In the genomic region with DNA sequence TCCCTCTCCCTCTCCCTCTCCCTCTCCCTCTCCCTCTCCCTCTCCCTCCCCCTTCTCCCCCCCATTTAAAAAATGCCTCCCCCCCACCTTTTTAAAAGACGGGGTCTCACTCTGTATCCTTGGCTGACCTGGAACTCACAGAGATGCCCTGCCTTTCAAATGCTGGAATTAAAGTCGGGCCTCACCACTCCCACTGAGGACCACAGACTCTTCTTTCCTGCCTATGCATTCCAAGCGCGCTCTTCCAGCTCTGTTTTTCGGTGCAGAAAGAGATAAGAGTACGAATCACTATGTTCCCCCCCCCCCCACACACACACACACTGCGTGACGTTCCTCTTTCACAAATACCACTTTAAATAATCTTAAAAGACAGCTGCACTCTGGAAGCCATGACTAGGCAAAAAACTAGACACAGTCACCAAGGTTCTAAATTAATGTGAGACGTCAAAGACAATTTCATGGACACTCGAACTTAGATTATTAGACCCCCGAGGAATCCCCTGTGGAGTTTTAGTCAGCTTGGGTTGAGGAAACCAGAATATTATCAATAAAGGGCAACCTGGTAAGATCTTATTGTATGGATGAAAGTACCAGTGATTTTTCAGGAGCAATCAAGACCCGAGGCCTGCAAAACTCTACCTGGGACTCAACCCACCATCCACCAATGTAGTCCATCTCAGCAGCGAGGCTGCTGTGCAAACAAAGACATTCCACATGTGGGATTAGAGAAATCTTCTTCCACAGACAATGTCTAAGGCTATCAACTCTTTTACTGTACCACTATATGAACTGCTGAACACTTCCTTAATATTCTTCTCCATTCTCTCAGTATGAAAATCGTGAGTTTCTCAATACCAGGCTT, we compare ENCODE assay signal across 9 mouse cellular contexts. TPM values are rescaled to one million over a fixed set of nuclear protein-coding genes. Genes with fewer than 3 reads are reported as not detected.
DNase-seq lines count a peak whose midpoint lies in the region; ATAC-seq and TF ChIP-seq lines count a peak whose summit lies in the region.
"Had no signal": no experiment of that assay in that cellular context is flagged by ENCODE, and none has a peak within 500 bp of the region (broad histone marks: within the 10 kb centered on the region; RNA-seq: fewer than 3 reads in every experiment).

No protein-coding gene starts in this region.

- TF ChIP-seq EP300 in heart, adult 2 months (IDR thresholded peaks at IDR 0.05; ENCODE audit: insufficient read depth, low read depth, low read length) = no peak

- no peak overlapping the region for H3K4me3 ChIP-seq in heart, adult 2 months
- peak overlapping the region; percentile 90 for H3K4me3 ChIP-seq in spleen, adult 2 months (ENCODE audit: extremely low read depth, insufficient read depth, insufficient read length)
- peak overlapping the region; percentile 24; the same call in 1 of the 2 replicates for H3K4me3 ChIP-seq in liver, adult 2 months (ENCODE audit: insufficient read depth, low read depth, low read length)
- H3K4me3 ChIP-seq in stomach, embryonic 15.5 days (replicated peaks) = no peak overlapping the region
- H3K4me3 ChIP-seq in hindbrain, embryonic 14.5 days (replicated peaks; ENCODE audit: low read length) = no peak overlapping the region
- H3K4me3 ChIP-seq: limb, embryonic 12.5 days had no signal

- WGBS in heart, adult 2 months = 59% methylated on average over 14 of the region's 14 CpGs
- WGBS in spleen, adult 2 months = 7% methylated on average over 14 of the region's 14 CpGs
- 59% methylated on average over 14 of the region's 14 CpGs for WGBS in liver, adult 2 months
- 64% methylated on average over 13 of the region's 14 CpGs for WGBS in stomach, embryonic 15.5 days
- 77% methylated on average over 14 of the region's 14 CpGs for WGBS in hindbrain, embryonic 14.5 days

- TF ChIP-seq POLR2A in heart, adult 2 months (IDR thresholded peaks at IDR 0.05; ENCODE audit: insufficient read depth, low read depth, low read length) = no peak
- TF ChIP-seq POLR2A in spleen, adult 2 months (IDR thresholded peaks at IDR 0.05; ENCODE audit: low read depth, low read length) = no peak; the same call in 1 of the 2 replicates
- no peak for TF ChIP-seq POLR2A in liver, adult 2 months (IDR thresholded peaks at IDR 0.05; ENCODE audit: extremely low read depth, insufficient read depth, low read length)

- H3K9ac ChIP-seq in heart, adult 2 months (ENCODE audit: low read depth, low read length) = no peak overlapping the region
- peak overlapping the region; percentile 31; the same call in 1 of the 2 replicates for H3K9ac ChIP-seq in liver, adult 2 months (ENCODE audit: low read depth, low read length)
- H3K9ac ChIP-seq in stomach, embryonic 15.5 days = no peak overlapping the region
- H3K9ac ChIP-seq in hindbrain, embryonic 14.5 days = no peak overlapping the region
- H3K9ac ChIP-seq: limb, embryonic 12.5 days had no signal

- DNase-seq in heart, adult 2 months = no peak
- no peak for DNase-seq in heart, postnatal 14 days
- no peak for DNase-seq in spleen, adult 2 months (ENCODE audit: low read depth in 1 of 2, low spot score in 2 of 2)
- no peak for DNase-seq in spleen, adult 12 weeks (ENCODE audit: low spot score)
- DNase-seq in liver, adult 2 months (ENCODE audit: extremely low read depth, low read depth, low spot score) = no peak
- no peak for DNase-seq in hindbrain, embryonic 14.5 days (ENCODE audit: low spot score)

- no peaks in the 10 kb centered on the region; the same call in 1 of the 2 replicates for H3K36me3 ChIP-seq in heart, adult 2 months (ENCODE audit: control insufficient read depth, insufficient read depth, low read length)
- peaks cover 13% of the 10 kb centered on the region; the same call in 1 of the 2 replicates for H3K36me3 ChIP-seq in spleen, adult 2 months (ENCODE audit: control insufficient read depth, insufficient read depth, low read length)
- H3K36me3 ChIP-seq in liver, adult 2 months (ENCODE audit: control insufficient read depth, insufficient read depth, low read length) = no peaks in the 10 kb centered on the region
- H3K36me3 ChIP-seq in stomach, embryonic 15.5 days = no peaks in the 10 kb centered on the region
- no peaks in the 10 kb centered on the region for H3K36me3 ChIP-seq in hindbrain, embryonic 14.5 days (replicated peaks; ENCODE audit: control insufficient read depth, insufficient read depth)
- H3K36me3 ChIP-seq: limb, embryonic 12.5 days had no signal

- H3K27ac ChIP-seq in heart, adult 2 months = peak overlapping the region; percentile 85
- H3K27ac ChIP-seq in spleen, adult 2 months (ENCODE audit: insufficient read depth, low read length) = peak overlapping the region; percentile 100
- peak overlapping the region; percentile 85 for H3K27ac ChIP-seq in liver, adult 2 months (replicated peaks; ENCODE audit: insufficient read depth, low read depth, low read length)
- H3K27ac ChIP-seq in stomach, embryonic 15.5 days = peak overlapping the region; percentile 80; the same call in 1 of the 2 replicates
- H3K27ac ChIP-seq in hindbrain, embryonic 14.5 days = no peak overlapping the region

- intact Hi-C loops in heart, adult 2 months (cut with DNase I) = no loop called here
- intact Hi-C loops in heart, postnatal 14 days (cut with DNase I) = no loop called here

- H3K9me3 ChIP-seq in stomach, embryonic 15.5 days = no peaks in the 10 kb centered on the region
- H3K9me3 ChIP-seq in hindbrain, embryonic 14.5 days (ENCODE audit: control insufficient read depth, low read length) = no peaks in the 10 kb centered on the region
- H3K9me3 ChIP-seq: limb, embryonic 12.5 days had no signal

- H3K79me2 ChIP-seq in heart, adult 2 months (replicated peaks; ENCODE audit: control insufficient read depth, insufficient read depth, low read length) = no peaks in the 10 kb centered on the region
- H3K79me2 ChIP-seq in liver, adult 2 months (ENCODE audit: control insufficient read depth, insufficient read depth, low read length) = no peaks in the 10 kb centered on the region; the same call in 1 of the 2 replicates

- no peak overlapping the region for H3K4me2 ChIP-seq in stomach, embryonic 15.5 days
- H3K4me2 ChIP-seq in hindbrain, embryonic 14.5 days (replicated peaks) = no peak overlapping the region
- H3K4me2 ChIP-seq: limb, embryonic 12.5 days had no signal

- ATAC-seq in stomach, embryonic 15.5 days (ENCODE audit: insufficient read depth, low FRiP score, low read depth) = no peak
- no peak for ATAC-seq in hindbrain, embryonic 14.5 days (ENCODE audit: low FRiP score)
- no peak for ATAC-seq in inflammation-experienced regulatory T-cells, adult 6 months

- TF ChIP-seq CTCF in heart, adult 2 months (IDR thresholded peaks at IDR 0.05) = no peak
- no peak for TF ChIP-seq CTCF in spleen, adult 2 months (IDR thresholded peaks at IDR 0.05; ENCODE audit: extremely low read depth, insufficient read depth, insufficient read length, insufficient replicate concordance)
- no peak for TF ChIP-seq CTCF in liver, adult 2 months (IDR thresholded peaks at IDR 0.05; ENCODE audit: low read depth, low read length)

- no peaks in the 10 kb centered on the region for H3K27me3 ChIP-seq in heart, adult 2 months (ENCODE audit: control insufficient read depth, insufficient read depth, low read length)
- H3K27me3 ChIP-seq in spleen, adult 2 months (ENCODE audit: control insufficient read depth, insufficient read depth, low read length) = no peaks in the 10 kb centered on the region
- no peaks in the 10 kb centered on the region for H3K27me3 ChIP-seq in liver, adult 2 months (ENCODE audit: control insufficient read depth, insufficient read depth, low read length)
- no peaks in the 10 kb centered on the region for H3K27me3 ChIP-seq in stomach, embryonic 15.5 days (replicated peaks)
- H3K27me3 ChIP-seq in hindbrain, embryonic 14.5 days (ENCODE audit: control insufficient read depth, insufficient read depth, low read length) = no peaks in the 10 kb centered on the region
- H3K27me3 ChIP-seq: limb, embryonic 12.5 days had no signal

- peaks cover 10% of the 10 kb centered on the region for H3K4me1 ChIP-seq in heart, adult 2 months (ENCODE audit: control insufficient read depth, insufficient read depth, low read length)
- H3K4me1 ChIP-seq in spleen, adult 2 months (ENCODE audit: control insufficient read depth, insufficient read depth, insufficient read length) = peaks cover 19% of the 10 kb centered on the region; the same call in 1 of the 2 replicates
- H3K4me1 ChIP-seq in liver, adult 2 months (ENCODE audit: control insufficient read depth, insufficient read depth, low read length) = no peaks in the 10 kb centered on the region
- peaks cover 18% of the 10 kb centered on the region for H3K4me1 ChIP-seq in stomach, embryonic 15.5 days
- H3K4me1 ChIP-seq in hindbrain, embryonic 14.5 days (replicated peaks; ENCODE audit: control insufficient read depth, insufficient read depth, low read length) = no peaks in the 10 kb centered on the region

RNA-seq across cellular contexts. Expression of a gene that starts 2.1 kb away (rescaled TPM):
- total RNA-seq in heart, adult 2 months (2021) = 10 to 100 TPM; 24.0 to 30.4 TPM
- polyA plus RNA-seq in heart, adult 2 months (2012; rRNA removed) = 41.7 and 57.6 TPM in 2 replicates
- total RNA-seq in heart, postnatal 14 days (2021) = 10 to 100 TPM; 36.9 to 45.4 TPM
- 361 and 386 TPM in 2 replicates for polyA plus RNA-seq in spleen, adult 2 months (2012; rRNA removed)
- 5.3 and 7.7 TPM in 2 replicates for total RNA-seq in liver, adult 2 months (2014; rRNA removed)
- polyA plus RNA-seq in liver, adult 2 months (2012; rRNA removed) = 10.3 and 11.9 TPM in 2 replicates
- 56.1 and 70.2 TPM in 2 replicates for polyA plus RNA-seq in stomach, embryonic 15.5 days (2015; fragmentation: Nextera tagmentation; extraction: Ambion mirVana)
- 14.7 and 17.9 TPM in 2 replicates for polyA plus RNA-seq in hindbrain, embryonic 14.5 days (2014; fragmentation: Nextera tagmentation; extraction: Ambion mirVana)
- 1,000 to 10,000 TPM; 2,255 to 2,929 (median 2,357) TPM for polyA plus RNA-seq in inflammation-experienced regulatory T-cells, adult 6 months (2017; shearing (Covaris generic))

RNA-seq across cellular contexts. Expression of a gene that starts 15.9 kb away (rescaled TPM):
- under 1 TPM in 1 of 2 experiments, not detected in 1; 0.30 TPM for total RNA-seq in heart, adult 2 months (2021)
- 0.04 and 0.26 TPM in 2 replicates for polyA plus RNA-seq in heart, adult 2 months (2012; rRNA removed)
- total RNA-seq in heart, postnatal 14 days (2021) = under 1 TPM in 1 of 2 experiments, not detected in 1; 0.46 TPM
- 0.01 TPM in 1 of 2 replicates, not detected in the other for polyA plus RNA-seq in spleen, adult 2 months (2012; rRNA removed)
- total RNA-seq in liver, adult 2 months (2014; rRNA removed) = under 0.01 and 0.07 TPM in 2 replicates
- polyA plus RNA-seq in liver, adult 2 months (2012; rRNA removed) = 0.05 TPM in 1 of 2 replicates, not detected in the other
- polyA plus RNA-seq in stomach, embryonic 15.5 days (2015; fragmentation: Nextera tagmentation; extraction: Ambion mirVana) = not detected in 2 replicates
- 0.03 and 0.48 TPM in 2 replicates for polyA plus RNA-seq in hindbrain, embryonic 14.5 days (2014; fragmentation: Nextera tagmentation; extraction: Ambion mirVana)
- polyA plus RNA-seq in inflammation-experienced regulatory T-cells, adult 6 months (2017; shearing (Covaris generic)) = not detected

RNA-seq across cellular contexts. Expression of a gene that starts 17.6 kb away (rescaled TPM):
- not detected for total RNA-seq in heart, adult 2 months (2021)
- polyA plus RNA-seq in heart, adult 2 months (2012; rRNA removed) = 0.29 and 0.51 TPM in 2 replicates
- total RNA-seq in heart, postnatal 14 days (2021) = under 1 TPM in 1 of 2 experiments, not detected in 1; 0.17 TPM
- polyA plus RNA-seq in spleen, adult 2 months (2012; rRNA removed) = 10.5 and 16.2 TPM in 2 replicates
- total RNA-seq in liver, adult 2 months (2014; rRNA removed) = 0.40 and 1.8 TPM in 2 replicates
- 0.37 and 0.55 TPM in 2 replicates for polyA plus RNA-seq in liver, adult 2 months (2012; rRNA removed)
- 40.1 and 57.2 TPM in 2 replicates for polyA plus RNA-seq in stomach, embryonic 15.5 days (2015; fragmentation: Nextera tagmentation; extraction: Ambion mirVana)
- polyA plus RNA-seq in hindbrain, embryonic 14.5 days (2014; fragmentation: Nextera tagmentation; extraction: Ambion mirVana) = not detected in 2 replicates
- 1 to 10 TPM; 1.1 to 2.1 (median 1.1) TPM for polyA plus RNA-seq in inflammation-experienced regulatory T-cells, adult 6 months (2017; shearing (Covaris generic))

Comparison
In these comparisons a context has a peak if more than half of its experiments do, and no peak if none do; other contexts are left out.
1. H3K4me3 ChIP-seq: peak in spleen, adult 2 months (single experiment) and liver, adult 2 months (single experiment); none in heart, adult 2 months (single experiment), stomach, embryonic 15.5 days (single experiment) and hindbrain, embryonic 14.5 days (single experiment).